Mouse (Mus musculus) liver, postnatal 0 days (tissue): ENCODE measurements around the gene Sf3a2. TPM values are rescaled to one million over a fixed set of nuclear protein-coding genes. Genes with fewer than 3 reads are reported as not detected.
A peak's percentile ranks its signal among the peaks of the same experiment; 100 is the strongest.

Experiments used
- ATAC-seq: fragments of 200-750 bp; cut with Nextera tagmentation; 2 replicates; pipeline ENCODE4 v1.8.0; 2017; ENCODE audit warnings: mild to moderate bottlenecking, moderate library complexity
- DNase-seq: peaks from one replicate; pipeline ENCODE4 v3.0.0-alpha.2; 2016
- H3K27ac ChIP-seq: fragments of 300-500 bp; sonication (generic); 2 replicates; pipeline ENCODE4 v1.5.1; 2014; ENCODE audit warnings: antibody characterized with exemption, moderate library complexity, mild to moderate bottlenecking, low read depth
- H3K27me3 ChIP-seq: fragments of 300-500 bp; sonication (generic); 2 replicates; pipeline ENCODE4 v1.6.1; 2014; ENCODE audit warnings: low read length, control low read depth, mixed read lengths; ENCODE audit not compliant: insufficient read depth
- H3K36me3 ChIP-seq: fragments of 300-500 bp; sonication (generic); replicated peaks from 2 replicates; pipeline ENCODE4 v1.6.1; 2014; ENCODE audit warnings: mild to moderate bottlenecking, control low read depth, low read length, moderate library complexity, mixed read lengths; ENCODE audit not compliant: insufficient read depth
- H3K4me1 ChIP-seq: fragments of 300-500 bp; sonication (generic); 2 replicates; pipeline ENCODE4 v1.6.1; 2014; ENCODE audit warnings: antibody characterized with exemption, mild to moderate bottlenecking, control low read depth; ENCODE audit not compliant: insufficient read depth
- H3K4me2 ChIP-seq: fragments of 300-500 bp; sonication (generic); 2 replicates; pipeline ENCODE4 v1.6.1; 2014; ENCODE audit warnings: low read depth, mild to moderate bottlenecking, low read length, moderate library complexity, mixed read lengths
- H3K4me3 ChIP-seq: fragments of 300-500 bp; sonication (generic); 2 replicates; pipeline ENCODE4 v1.5.1; 2014; ENCODE audit warnings: low read depth, low read length
- H3K9ac ChIP-seq: fragments of 300-500 bp; sonication (generic); replicated peaks from 2 replicates; pipeline ENCODE4 v1.6.1; 2014; ENCODE audit warnings: mild to moderate bottlenecking, moderate library complexity
- H3K9me3 ChIP-seq: fragments of 300-500 bp; sonication (generic); 2 replicates; pipeline ENCODE4 v1.6.1; 2016; ENCODE audit warnings: mild to moderate bottlenecking, control low read depth, low read length, mixed read lengths
- CTCF ChIP-seq: sonication (generic); IDR thresholded peaks from 2 replicates; pipeline ENCODE4 v1.5.1; 2016; ENCODE audit warnings: antibody characterized with exemption, low read depth
- EP300 ChIP-seq: IDR thresholded peaks from 2 replicates; pipeline ENCODE4 v1.6.1; 2016; ENCODE audit warnings: antibody characterized with exemption, low read depth, mild to moderate bottlenecking
- WGBS: fragments of 180-500 bp; shearing (Covaris S2); extraction: QIAGEN DNeasy Blood & Tissue Kit; methylation state at CpG from one replicate; pipeline ENCODE4 v1.1.7; 2014; ENCODE audit not compliant: insufficient replicate concordance; 5-methylcytosine and 5-hydroxymethylcytosine counted together
- polyA plus RNA-seq: library from polyadenylated mRNA; unstranded; fragments of >200 nt; fragmentation: Nextera tagmentation; extraction: Ambion mirVana; gene quantifications from 2 replicates; pipeline ENCODE4 v1.2.1, GENCODE M21; 2015

Sf3a2 gene
- polyA plus RNA-seq, 1 experiment from 2014 or later = 20.9 TPM

DNA sequence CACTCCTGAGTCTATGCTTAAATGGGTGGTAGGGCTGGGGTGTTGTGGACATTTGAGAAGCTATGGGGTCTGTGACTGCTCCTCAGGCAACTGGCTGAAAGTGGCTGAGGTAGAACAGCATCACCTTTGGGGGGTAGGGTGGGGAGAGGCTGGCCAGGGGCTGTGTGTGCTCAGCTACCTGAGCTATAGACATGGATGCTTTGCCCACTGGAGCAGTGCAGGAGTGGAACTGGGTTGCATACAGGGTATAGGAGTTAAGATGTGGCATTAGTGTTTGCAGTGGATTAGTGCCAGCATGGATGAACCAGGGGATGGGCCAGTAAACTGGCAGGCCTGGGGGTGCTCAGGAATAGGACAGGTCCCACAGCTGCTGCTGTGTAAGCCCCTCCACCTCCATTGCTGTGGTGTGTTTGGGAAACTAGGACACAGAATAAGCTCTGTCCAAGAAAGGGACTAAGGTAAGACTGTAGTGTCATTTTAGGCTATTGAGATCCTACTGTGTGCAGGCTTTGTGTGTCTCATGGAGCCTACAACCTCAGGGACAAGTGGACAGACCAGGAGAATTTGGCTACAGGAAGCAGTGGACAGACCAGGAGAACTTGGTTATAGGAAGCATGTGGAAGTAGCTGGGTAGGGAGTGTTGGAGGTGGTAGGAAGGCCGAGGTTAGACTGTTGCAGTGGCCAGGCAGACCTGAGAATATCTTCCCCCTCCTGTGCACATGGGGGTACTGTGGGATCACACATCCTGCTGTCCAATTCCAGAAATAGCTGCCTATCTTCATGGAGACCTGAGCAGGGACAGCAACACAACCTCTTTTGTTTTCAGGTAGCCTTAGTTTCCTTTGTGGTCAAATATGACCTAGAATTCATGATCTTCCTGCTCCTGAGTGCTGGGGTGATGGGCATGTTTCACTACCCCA lies 31.6 kb downstream of the Sf3a2 start:
- DNase-seq = no peak
- TF ChIP-seq EP300 (no peak), CTCF (no peak)
- Histone ChIP-seq H3K9me3 (no peaks in the 10 kb centered on the region), H3K4me1 (peaks cover 36% of the 10 kb centered on the region), H3K27ac (peak overlapping the region; percentile 67; the same call in 1 of the 2 replicates), H3K36me3 (peaks cover 22% of the 10 kb centered on the region), H3K27me3 (peaks cover 5% of the 10 kb centered on the region), H3K4me2 (0 out of 2 replicates have a peak overlapping the region, but pooled peaks have one; percentile 10), H3K9ac (no peak overlapping the region), H3K4me3 (no peak overlapping the region)
- no peak for ATAC-seq
- 48% methylated on average over 1 of the region's 1 CpGs for WGBS

DNA sequence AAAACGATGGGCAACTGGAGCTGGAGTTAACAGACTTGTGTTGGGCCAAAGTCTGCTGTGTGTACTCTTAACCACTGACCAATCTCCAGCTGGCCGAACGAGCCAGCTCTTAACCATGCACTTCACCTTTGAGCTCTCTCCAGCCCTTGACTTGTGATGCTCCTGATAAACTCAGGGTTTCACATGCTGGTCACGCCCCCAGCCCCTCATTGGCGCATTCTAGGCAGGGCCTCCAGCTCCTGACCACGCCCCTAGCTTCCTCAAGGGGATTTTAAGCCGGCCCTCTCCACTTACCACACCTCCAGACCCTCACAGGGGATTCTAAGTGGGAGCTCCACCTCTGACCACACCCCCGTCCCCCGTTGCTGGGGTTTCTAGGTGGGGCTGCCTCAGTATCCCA lies 33.1 kb downstream of the Sf3a2 start:
- 5% methylated on average over 9 of the region's 9 CpGs for WGBS
- ATAC-seq (peak; percentile 6), DNase-seq (peak; percentile 78)
- Histone ChIP-seq H3K9me3 (no peaks in the 10 kb centered on the region), H3K9ac (no peak overlapping the region), H3K27ac (peak overlapping the region; percentile 67), H3K4me3 (no peak overlapping the region), H3K4me1 (peaks cover 25% of the 10 kb centered on the region), H3K4me2 (no peak overlapping the region), H3K27me3 (peaks cover 19% of the 10 kb centered on the region), H3K36me3 (peaks cover 22% of the 10 kb centered on the region)
- TF ChIP-seq CTCF (no peak), EP300 (no peak)

DNA sequence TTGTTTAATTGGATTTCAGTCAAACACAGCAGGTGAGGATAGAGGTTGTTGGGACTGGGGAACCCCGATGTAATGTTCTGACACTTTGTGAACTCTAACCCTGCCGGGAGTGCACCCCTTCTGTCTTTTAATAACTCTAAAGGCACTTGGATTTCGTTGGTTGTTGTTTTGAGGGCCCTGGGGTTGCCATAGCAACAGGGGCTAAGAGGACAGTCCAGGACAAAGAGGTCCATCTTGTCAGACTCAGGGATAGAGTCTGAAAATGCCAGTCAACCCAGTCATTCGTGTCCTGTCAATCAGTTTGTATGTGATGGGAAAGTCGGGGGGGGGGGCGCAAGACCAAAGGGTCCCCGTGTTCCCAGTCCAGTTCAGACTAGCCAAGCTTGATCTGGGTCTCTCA lies 34.8 kb downstream of the Sf3a2 start:
- H3K4me1 ChIP-seq = peaks cover 22% of the 10 kb centered on the region
- no peak overlapping the region for H3K4me3 ChIP-seq
- peaks cover 22% of the 10 kb centered on the region for H3K36me3 ChIP-seq
- ATAC-seq (no peak), DNase-seq (no peak)
- no peaks in the 10 kb centered on the region for H3K9me3 ChIP-seq
- TF ChIP-seq EP300 (no peak), CTCF (no peak)
- peaks cover 25% of the 10 kb centered on the region for H3K27me3 ChIP-seq
- no peak overlapping the region for H3K4me2 ChIP-seq
- 68% methylated on average over 7 of the region's 7 CpGs for WGBS
- H3K9ac ChIP-seq = no peak overlapping the region
- no peak overlapping the region for H3K27ac ChIP-seq

DNA sequence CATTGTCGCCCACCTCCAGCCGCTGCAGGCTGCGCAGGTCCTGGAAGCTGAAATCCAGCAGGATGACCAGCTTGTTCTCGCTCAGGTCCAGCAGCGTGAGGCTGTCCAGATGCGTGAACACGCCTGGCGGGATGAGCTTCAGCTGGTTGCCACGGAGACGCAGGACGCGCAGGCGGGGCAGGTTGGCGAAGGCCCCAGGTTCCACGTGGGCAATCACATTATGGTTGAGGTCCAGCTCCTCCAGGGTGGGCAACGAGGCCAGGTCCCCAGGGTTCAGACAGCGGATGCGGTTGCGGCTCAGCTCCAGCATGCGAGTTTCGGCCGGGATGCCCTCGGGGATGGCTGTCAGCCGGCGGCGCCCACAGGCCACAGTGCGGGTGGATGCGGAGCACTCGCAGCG lies 37.6 kb downstream of the Sf3a2 start:
- no peak overlapping the region for H3K27ac ChIP-seq
- WGBS = 63% methylated on average over 30 of the region's 30 CpGs

DNA sequence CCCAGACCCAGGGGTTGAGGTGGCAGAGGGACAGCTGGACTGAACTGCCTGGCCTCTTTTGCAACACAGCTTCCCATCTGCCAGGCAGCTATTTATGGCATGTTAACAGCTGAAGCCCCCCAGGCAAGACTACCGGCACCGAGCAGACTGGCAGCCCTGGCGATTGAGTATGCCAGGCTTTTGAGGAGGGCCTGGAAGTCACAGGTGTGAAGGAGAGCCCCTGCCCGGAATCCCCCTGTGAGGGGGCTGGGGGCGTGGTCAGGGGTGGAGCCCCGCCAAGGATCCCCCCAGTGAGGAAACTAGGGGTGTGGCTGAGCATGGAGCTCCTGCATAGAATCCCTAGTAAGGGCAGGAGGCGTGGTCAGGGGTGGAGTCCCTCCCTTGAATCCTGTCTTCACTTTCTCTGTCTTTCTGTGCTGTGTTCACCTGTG lies 39.0 kb downstream of the Sf3a2 start:
- ATAC-seq (no peak), DNase-seq (no peak)
- WGBS = 45% methylated on average over 7 of the region's 7 CpGs
- Histone ChIP-seq H3K9ac (no peak overlapping the region), H3K4me3 (no peak overlapping the region), H3K9me3 (no peaks in the 10 kb centered on the region), H3K36me3 (no peaks in the 10 kb centered on the region), H3K4me1 (no peaks in the 10 kb centered on the region), H3K27me3 (peaks cover 37% of the 10 kb centered on the region), H3K4me2 (no peak overlapping the region), H3K27ac (no peak overlapping the region)
- TF ChIP-seq EP300 = no peak

More for the DNA sequence above, 37.6 kb downstream of the Sf3a2 start:
- no peak overlapping the region for H3K4me2 ChIP-seq
- DNase-seq (no peak), ATAC-seq (no peak)
- peaks cover 30% of the 10 kb centered on the region for H3K27me3 ChIP-seq
- peaks cover 8% of the 10 kb centered on the region for H3K4me1 ChIP-seq
- 0 out of 2 replicates have a peak, but pooled peaks cover 2% of the 10 kb centered on the region for H3K36me3 ChIP-seq
- no peak for TF ChIP-seq EP300
- TF ChIP-seq CTCF = no peak
- no peaks in the 10 kb centered on the region for H3K9me3 ChIP-seq
- H3K4me3 ChIP-seq = no peak overlapping the region
- no peak overlapping the region for H3K9ac ChIP-seq

DNA sequence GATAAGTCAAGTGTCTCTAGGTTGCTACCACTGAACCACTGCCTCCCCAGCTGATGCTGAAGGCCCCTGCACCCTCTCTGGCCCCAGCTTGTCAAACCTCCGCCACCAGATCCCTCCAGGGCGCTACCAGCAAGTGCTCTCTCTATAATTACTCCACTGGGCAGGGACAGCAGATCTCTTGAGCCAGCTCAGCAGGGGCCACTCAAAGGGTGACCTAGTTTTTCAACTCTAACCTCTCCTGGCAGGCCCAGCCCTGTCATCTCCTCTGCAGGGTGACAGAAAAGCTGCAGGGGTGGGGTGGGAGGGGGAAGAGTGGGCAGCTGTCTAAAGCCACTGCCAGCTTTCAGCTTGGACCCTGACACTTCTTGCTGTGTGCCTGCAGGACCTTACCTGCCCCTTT lies 39.8 kb downstream of the Sf3a2 start:
- Histone ChIP-seq H3K4me2 (no peak overlapping the region), H3K36me3 (no peaks in the 10 kb centered on the region)
- no peak for ATAC-seq

More for the DNA sequence above, 39.8 kb downstream of the Sf3a2 start:
- WGBS = 52% methylated on average over 2 of the region's 2 CpGs
- H3K9ac ChIP-seq = no peak overlapping the region
- H3K27ac ChIP-seq = no peak overlapping the region
- no peaks in the 10 kb centered on the region for H3K9me3 ChIP-seq
- TF ChIP-seq CTCF = no peak
- TF ChIP-seq EP300 = no peak
- H3K4me3 ChIP-seq = no peak overlapping the region
- DNase-seq = no peak
- peaks cover 45% of the 10 kb centered on the region for H3K27me3 ChIP-seq
- no peaks in the 10 kb centered on the region for H3K4me1 ChIP-seq
